Mouse (Mus musculus): ENCODE results near the gene Allc. TPM values are rescaled to one million over a fixed set of nuclear protein-coding genes. Genes with fewer than 3 reads are reported as not detected.

Gene Allc
- polyA plus RNA-seq, 1 experiment from 2014 or later = not detected

- H3K4me2 ChIP-seq (ENCODE audit: low read depth, low read length) = no peak overlapping the region
- 51% methylated on average over 4 of the region's 4 CpGs for WGBS
These were observed 35.0 kb upstream of the Allc start for GRCm38 (mm10) chr12:28617297-28617696.

GRCm38 (mm10) chr12:28614401-28614800, 32.1 kb upstream of the Allc start:
- Histone ChIP-seq H3K4me3 (ENCODE audit: low read length) (no peak overlapping the region), H3K36me3 (ENCODE audit: control insufficient read depth, insufficient read depth, low read length) (no peaks in the 10 kb centered on the region), H3K27ac (ENCODE audit: low read length) (no peak overlapping the region), H3K4me1 (replicated peaks; ENCODE audit: control insufficient read depth, insufficient read depth, low read length) (no peaks in the 10 kb centered on the region), H3K27me3 (ENCODE audit: control insufficient read depth, insufficient read depth, low read depth, low read length) (no peaks in the 10 kb centered on the region), H3K9ac (ENCODE audit: low read length) (no peak overlapping the region), H3K4me2 (ENCODE audit: low read depth, low read length) (no peak overlapping the region), H3K9me3 (ENCODE audit: control insufficient read depth, low read length) (no peaks in the 10 kb centered on the region)
- ATAC-seq (ENCODE audit: low read depth) = peak; percentile 52; the same call in 1 of the 2 replicates
- WGBS = 46% methylated on average over 7 of the region's 7 CpGs

More at GRCm38 (mm10) chr12:28617297-28617696, 35.0 kb upstream of the Allc start:
- Histone ChIP-seq H3K27ac (ENCODE audit: low read length) (no peak overlapping the region), H3K9ac (ENCODE audit: low read length) (no peak overlapping the region), H3K9me3 (ENCODE audit: control insufficient read depth, low read length) (no peaks in the 10 kb centered on the region), H3K4me1 (replicated peaks; ENCODE audit: control insufficient read depth, insufficient read depth, low read length) (peaks cover 8% of the 10 kb centered on the region), H3K36me3 (ENCODE audit: control insufficient read depth, insufficient read depth, low read length) (no peaks in the 10 kb centered on the region), H3K27me3 (ENCODE audit: control insufficient read depth, insufficient read depth, low read depth, low read length) (no peaks in the 10 kb centered on the region), H3K4me3 (ENCODE audit: low read length) (no peak overlapping the region)
- no peak for ATAC-seq (ENCODE audit: low read depth)

- Histone ChIP-seq H3K4me3 (ENCODE audit: low read length) (no peak overlapping the region), H3K9me3 (ENCODE audit: control insufficient read depth, low read length) (no peaks in the 10 kb centered on the region), H3K27ac (ENCODE audit: low read length) (no peak overlapping the region), H3K4me1 (replicated peaks; ENCODE audit: control insufficient read depth, insufficient read depth, low read length) (peaks cover 3% of the 10 kb centered on the region), H3K9ac (ENCODE audit: low read length) (no peak overlapping the region), H3K36me3 (ENCODE audit: control insufficient read depth, insufficient read depth, low read length) (no peaks in the 10 kb centered on the region), H3K4me2 (ENCODE audit: low read depth, low read length) (no peak overlapping the region), H3K27me3 (ENCODE audit: control insufficient read depth, insufficient read depth, low read depth, low read length) (no peaks in the 10 kb centered on the region)
- 41% methylated on average over 6 of the region's 6 CpGs for WGBS
- no peak for ATAC-seq (ENCODE audit: low read depth)
These were observed 30.1 kb upstream of the Allc start for GRCm38 (mm10) chr12:28612391-28612790.

- Histone ChIP-seq H3K4me2 (ENCODE audit: low read depth, low read length) (no peak overlapping the region), H3K9ac (ENCODE audit: low read length) (no peak overlapping the region), H3K4me1 (replicated peaks; ENCODE audit: control insufficient read depth, insufficient read depth, low read length) (peaks cover 3% of the 10 kb centered on the region), H3K4me3 (ENCODE audit: low read length) (no peak overlapping the region), H3K36me3 (ENCODE audit: control insufficient read depth, insufficient read depth, low read length) (no peaks in the 10 kb centered on the region), H3K9me3 (ENCODE audit: control insufficient read depth, low read length) (no peaks in the 10 kb centered on the region), H3K27me3 (ENCODE audit: control insufficient read depth, insufficient read depth, low read depth, low read length) (no peaks in the 10 kb centered on the region), H3K27ac (ENCODE audit: low read length) (no peak overlapping the region)
- WGBS = 47% methylated on average over 17 of the region's 17 CpGs
- peak; percentile 74 for ATAC-seq (ENCODE audit: low read depth)
These were observed 25.4 kb upstream of the Allc start for GRCm38 (mm10) chr12:28607546-28608305.

- no peaks in the 10 kb centered on the region for H3K9me3 ChIP-seq (ENCODE audit: control insufficient read depth, low read length)
- H3K27ac ChIP-seq (ENCODE audit: low read length) = no peak overlapping the region
- no peak overlapping the region for H3K4me2 ChIP-seq (ENCODE audit: low read depth, low read length)
- H3K9ac ChIP-seq (ENCODE audit: low read length) = no peak overlapping the region
- WGBS = 31% methylated on average over 1 of the region's 1 CpGs
- H3K36me3 ChIP-seq (ENCODE audit: control insufficient read depth, insufficient read depth, low read length) = no peaks in the 10 kb centered on the region
- no peak for ATAC-seq (ENCODE audit: low read depth)
- H3K27me3 ChIP-seq (ENCODE audit: control insufficient read depth, insufficient read depth, low read depth, low read length) = no peaks in the 10 kb centered on the region
- peaks cover 5% of the 10 kb centered on the region for H3K4me1 ChIP-seq (replicated peaks; ENCODE audit: control insufficient read depth, insufficient read depth, low read length)
- H3K4me3 ChIP-seq (ENCODE audit: low read length) = no peak overlapping the region
These were observed 21.2 kb upstream of the Allc start for GRCm38 (mm10) chr12:28603494-28603893.

GRCm38 (mm10) chr12:28602259-28602658, 19.9 kb upstream of the Allc start:
- peak; percentile 38 for ATAC-seq (ENCODE audit: low read depth)
- Histone ChIP-seq H3K4me2 (ENCODE audit: low read depth, low read length) (no peak overlapping the region), H3K27me3 (ENCODE audit: control insufficient read depth, insufficient read depth, low read depth, low read length) (no peaks in the 10 kb centered on the region), H3K9me3 (ENCODE audit: control insufficient read depth, low read length) (no peaks in the 10 kb centered on the region), H3K36me3 (ENCODE audit: control insufficient read depth, insufficient read depth, low read length) (no peaks in the 10 kb centered on the region), H3K27ac (ENCODE audit: low read length) (no peak overlapping the region), H3K4me3 (ENCODE audit: low read length) (no peak overlapping the region), H3K9ac (ENCODE audit: low read length) (no peak overlapping the region), H3K4me1 (replicated peaks; ENCODE audit: control insufficient read depth, insufficient read depth, low read length) (0 out of 2 replicates have a peak, but pooled peaks cover 2% of the 10 kb centered on the region)
- WGBS = 10% methylated on average over 4 of the region's 4 CpGs

GRCm38 (mm10) chr12:28598526-28598991, 16.2 kb upstream of the Allc start:
- no peaks in the 10 kb centered on the region for H3K9me3 ChIP-seq (ENCODE audit: control insufficient read depth, low read length)
- H3K36me3 ChIP-seq (ENCODE audit: control insufficient read depth, insufficient read depth, low read length) = no peaks in the 10 kb centered on the region
- H3K9ac ChIP-seq (ENCODE audit: low read length) = no peak overlapping the region
- no peak for ATAC-seq (ENCODE audit: low read depth)
- no peak overlapping the region for H3K27ac ChIP-seq (ENCODE audit: low read length)
- H3K4me3 ChIP-seq (ENCODE audit: low read length) = no peak overlapping the region
- H3K27me3 ChIP-seq (ENCODE audit: control insufficient read depth, insufficient read depth, low read depth, low read length) = no peaks in the 10 kb centered on the region
- H3K4me1 ChIP-seq (replicated peaks; ENCODE audit: control insufficient read depth, insufficient read depth, low read length) = 0 out of 2 replicates have a peak, but pooled peaks cover 2% of the 10 kb centered on the region
- 53% methylated on average over 2 of the region's 2 CpGs for WGBS
- no peak overlapping the region for H3K4me2 ChIP-seq (ENCODE audit: low read depth, low read length)

GRCm38 (mm10) chr12:28598110-28598509, 15.8 kb upstream of the Allc start:
- Histone ChIP-seq H3K36me3 (ENCODE audit: control insufficient read depth, insufficient read depth, low read length) (no peaks in the 10 kb centered on the region), H3K27ac (ENCODE audit: low read length) (no peak overlapping the region), H3K4me2 (ENCODE audit: low read depth, low read length) (no peak overlapping the region), H3K9ac (ENCODE audit: low read length) (no peak overlapping the region), H3K27me3 (ENCODE audit: control insufficient read depth, insufficient read depth, low read depth, low read length) (no peaks in the 10 kb centered on the region), H3K4me1 (replicated peaks; ENCODE audit: control insufficient read depth, insufficient read depth, low read length) (0 out of 2 replicates have a peak, but pooled peaks cover 2% of the 10 kb centered on the region), H3K9me3 (ENCODE audit: control insufficient read depth, low read length) (no peaks in the 10 kb centered on the region), H3K4me3 (ENCODE audit: low read length) (no peak overlapping the region)
- ATAC-seq (ENCODE audit: low read depth) = no peak
- WGBS = 53% methylated on average over 3 of the region's 3 CpGs

GRCm38 (mm10) chr12:28597699-28598098, 15.4 kb upstream of the Allc start:
- Histone ChIP-seq H3K27me3 (ENCODE audit: control insufficient read depth, insufficient read depth, low read depth, low read length) (no peaks in the 10 kb centered on the region), H3K4me2 (ENCODE audit: low read depth, low read length) (no peak overlapping the region), H3K4me1 (replicated peaks; ENCODE audit: control insufficient read depth, insufficient read depth, low read length) (0 out of 2 replicates have a peak, but pooled peaks cover 2% of the 10 kb centered on the region), H3K36me3 (ENCODE audit: control insufficient read depth, insufficient read depth, low read length) (no peaks in the 10 kb centered on the region), H3K9ac (ENCODE audit: low read length) (no peak overlapping the region), H3K27ac (ENCODE audit: low read length) (no peak overlapping the region), H3K9me3 (ENCODE audit: control insufficient read depth, low read length) (no peaks in the 10 kb centered on the region), H3K4me3 (ENCODE audit: low read length) (no peak overlapping the region)
- WGBS = 58% methylated on average over 9 of the region's 9 CpGs
- no peak for ATAC-seq (ENCODE audit: low read depth)

All from lung, embryonic 16.5 days (tissue).